Mouse (Mus musculus) E14TG2a.4 (cell line): Measurements from ENCODE around the gene Zfp386.
A peak's percentile ranks its signal among the peaks of the same experiment; 100 is the strongest.
"Not testable (repeated sequence)": the region's sequence is repeated elsewhere in the genome, so short reads cannot be mapped to it uniquely, and the experiment has no call there.

Experiments
- H3K27me3 ChIP-seq: 2 replicates; pipeline ENCODE4 v1.6.1; 2014; ENCODE audit warnings: low read length, control low read depth; ENCODE audit not compliant: insufficient read depth
- H3K36me3 ChIP-seq: 2 replicates; pipeline ENCODE4 v1.6.1; 2014; ENCODE audit warnings: low read length, control low read depth; ENCODE audit not compliant: insufficient read depth
- H3K4me1 ChIP-seq: replicated peaks from 2 replicates; pipeline ENCODE4 v1.6.1; 2014; ENCODE audit warnings: low read depth, low read length, control low read depth
- H3K4me3 ChIP-seq: replicated peaks from 2 replicates; pipeline ENCODE4 v1.5.1; 2014; ENCODE audit warnings: mild to moderate bottlenecking, low read length
- H3K9me3 ChIP-seq: 2 replicates; pipeline ENCODE4 v1.6.1; 2014; ENCODE audit warnings: low read length, control low read depth
- CTCF ChIP-seq: conservative IDR thresholded peaks from 2 replicates; pipeline ENCODE4 v1.5.1; 2014; ENCODE audit warnings: low read length
- NANOG ChIP-seq: IDR thresholded peaks from 2 replicates; pipeline ENCODE4 v1.6.1; 2014; ENCODE audit warnings: borderline replicate concordance, low read length, mixed read lengths
- POU5F1 ChIP-seq: IDR thresholded peaks from 2 replicates; pipeline ENCODE4 v1.6.1; 2014; ENCODE audit warnings: low read length, borderline replicate concordance

Zfp386 gene

DNA sequence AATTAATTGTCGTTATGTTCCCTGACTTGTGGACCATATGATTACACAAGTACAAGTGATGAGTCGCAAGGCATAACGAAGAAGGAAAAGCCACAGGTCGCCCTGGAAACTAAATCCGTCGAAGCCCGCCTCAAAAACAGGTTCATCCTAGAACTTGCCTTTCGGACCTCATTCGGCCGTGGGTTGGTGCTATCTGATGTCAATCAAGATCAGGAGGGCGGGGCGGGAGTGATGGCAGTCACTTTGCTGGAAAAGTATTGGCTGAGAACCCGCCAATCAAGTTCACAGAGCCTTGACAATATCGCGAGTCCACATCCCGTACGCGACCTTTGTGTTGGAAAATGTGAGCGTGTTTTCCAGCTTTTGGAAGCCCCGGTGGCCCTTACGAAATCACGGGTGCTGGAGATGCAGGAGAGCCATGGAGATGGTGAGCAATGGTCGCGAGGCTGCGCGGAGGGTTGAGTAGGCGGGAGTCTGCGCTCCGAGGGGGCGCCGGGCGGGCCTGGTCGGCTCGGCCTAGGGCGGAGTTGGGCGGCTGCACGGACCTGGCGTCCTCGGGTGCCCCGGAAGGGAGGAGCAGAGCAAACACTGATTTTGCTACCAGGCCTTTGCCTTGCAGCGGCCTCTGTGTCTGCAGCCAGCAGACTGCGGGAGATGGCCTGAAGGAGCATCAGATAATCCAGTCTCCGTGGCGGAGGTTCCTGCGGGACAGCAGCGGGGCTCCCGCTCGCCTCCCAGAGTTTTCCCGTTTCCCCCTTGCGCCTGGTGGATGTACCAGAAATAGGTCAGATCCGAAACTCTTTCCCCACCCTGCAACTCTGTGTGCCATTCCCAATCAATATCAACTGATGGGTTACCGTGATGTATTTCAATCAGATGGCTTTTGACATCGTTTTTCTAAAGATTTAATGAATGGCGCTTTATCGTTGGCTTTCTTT, at the start of gene Zfp386:
Gene Zfp386 (plus strand): TSS at position 285 of the 938 bp plus-strand sequence.
- H3K4me1 ChIP-seq = peaks cover 15% of the 10 kb centered on the region
- H3K4me3 ChIP-seq = peak within 1 kb of the TSS; percentile 93
- peaks cover 19% of the 10 kb centered on the region for H3K36me3 ChIP-seq
- no peaks in the 10 kb centered on the region for H3K27me3 ChIP-seq
- no peak for TF ChIP-seq POU5F1
- no peak for TF ChIP-seq CTCF
- TF ChIP-seq NANOG = no peak
- no peaks in the 10 kb centered on the region for H3K9me3 ChIP-seq

DNA sequence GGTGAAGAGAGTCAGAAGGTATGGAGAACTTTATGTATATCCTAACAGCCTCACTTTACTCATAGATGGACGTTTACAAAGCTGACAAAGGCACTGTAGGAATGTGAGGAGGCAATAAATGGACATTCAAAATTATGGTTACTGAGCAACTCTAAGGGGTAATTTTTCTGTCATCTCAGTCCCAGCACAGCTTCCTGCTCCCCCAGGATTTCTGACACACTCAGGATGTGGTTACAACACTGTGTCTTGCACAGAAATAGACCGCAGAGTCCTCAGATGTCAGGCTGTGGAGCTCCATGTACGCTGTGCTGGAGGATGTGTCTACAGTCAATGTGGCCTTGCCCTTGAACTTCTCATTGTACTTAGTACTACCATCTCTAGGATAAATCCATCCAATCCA, 47.7 kb upstream of the Zfp386 start:
- not testable (repeated sequence) for H3K4me3 ChIP-seq, H3K27me3 ChIP-seq, H3K9me3 ChIP-seq, H3K36me3 ChIP-seq, H3K4me1 ChIP-seq

DNA sequence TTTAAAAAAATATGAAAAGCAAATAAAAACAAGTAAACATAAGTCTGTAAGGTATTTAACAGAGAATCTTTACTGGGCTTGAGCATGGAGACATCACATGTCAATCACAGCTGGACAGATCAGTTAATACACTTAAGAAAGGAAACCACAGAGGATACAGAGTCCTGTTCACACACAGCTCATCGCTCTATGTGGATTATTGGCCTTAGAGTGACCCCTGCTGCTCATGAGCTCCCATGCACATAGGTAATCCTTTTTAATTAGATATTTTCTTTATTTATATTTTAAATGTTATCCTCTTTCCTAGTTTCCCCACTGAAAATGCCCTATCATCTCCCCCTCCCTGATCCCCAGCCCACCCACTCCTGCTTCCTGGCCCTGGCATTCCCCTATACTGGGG, 44.6 kb upstream of the Zfp386 start:
- H3K36me3 ChIP-seq, H3K27me3 ChIP-seq, H3K4me1 ChIP-seq, H3K9me3 ChIP-seq, H3K4me3 ChIP-seq: not testable (repeated sequence)

DNA sequence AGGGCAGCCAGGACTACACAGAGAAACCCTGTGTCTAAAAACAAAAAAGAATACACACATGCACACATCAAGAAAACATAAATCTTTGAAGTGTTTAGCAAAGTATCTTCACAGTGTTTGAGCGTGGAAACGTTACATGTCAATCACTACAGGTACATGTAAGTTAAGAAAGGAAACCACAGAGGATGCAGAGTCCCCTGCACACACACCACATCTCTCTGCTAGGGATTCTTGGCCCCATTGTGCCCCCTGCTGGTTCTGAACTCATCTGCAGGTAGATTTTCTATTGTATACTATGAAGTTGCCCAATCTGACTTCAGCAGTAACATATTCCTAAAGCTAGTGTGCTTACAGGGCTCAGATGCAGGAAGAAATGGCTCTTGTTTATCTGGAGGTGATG, 36.7 kb upstream of the Zfp386 start:
- Histone ChIP-seq H3K4me3 (no peak overlapping the region), H3K4me1 (no peaks in the 10 kb centered on the region), H3K27me3 (no peaks in the 10 kb centered on the region), H3K36me3 (no peaks in the 10 kb centered on the region), H3K9me3 (peaks cover 23% of the 10 kb centered on the region)
- TF ChIP-seq NANOG = no peak
- no peak for TF ChIP-seq CTCF
- TF ChIP-seq POU5F1 = no peak

DNA sequence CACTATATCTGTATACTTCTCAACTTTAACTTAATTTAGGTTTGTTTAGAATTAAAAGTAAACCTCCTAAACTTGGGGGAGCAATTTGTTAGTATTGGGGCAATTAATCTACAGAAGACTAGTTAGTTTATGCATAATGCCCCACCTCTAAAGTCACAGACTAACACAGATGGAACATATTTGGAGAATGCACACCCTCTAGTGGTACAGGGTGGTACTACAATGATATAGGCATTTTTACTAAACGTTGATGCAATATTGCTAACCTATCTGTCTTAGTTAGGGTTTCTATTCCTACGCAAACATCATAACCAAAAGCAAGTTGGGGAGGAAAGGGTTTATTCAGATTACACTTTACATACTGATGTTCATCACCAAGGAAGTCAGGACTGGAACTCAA, 19.4 kb upstream of the Zfp386 start:
- Histone ChIP-seq H3K9me3 (peaks cover 8% of the 10 kb centered on the region; the same call in 1 of the 2 replicates), H3K4me1 (no peaks in the 10 kb centered on the region), H3K27me3 (no peaks in the 10 kb centered on the region), H3K36me3 (no peaks in the 10 kb centered on the region), H3K4me3 (no peak overlapping the region)
- TF ChIP-seq CTCF = peak; percentile 70
- TF ChIP-seq POU5F1 = no peak

DNA sequence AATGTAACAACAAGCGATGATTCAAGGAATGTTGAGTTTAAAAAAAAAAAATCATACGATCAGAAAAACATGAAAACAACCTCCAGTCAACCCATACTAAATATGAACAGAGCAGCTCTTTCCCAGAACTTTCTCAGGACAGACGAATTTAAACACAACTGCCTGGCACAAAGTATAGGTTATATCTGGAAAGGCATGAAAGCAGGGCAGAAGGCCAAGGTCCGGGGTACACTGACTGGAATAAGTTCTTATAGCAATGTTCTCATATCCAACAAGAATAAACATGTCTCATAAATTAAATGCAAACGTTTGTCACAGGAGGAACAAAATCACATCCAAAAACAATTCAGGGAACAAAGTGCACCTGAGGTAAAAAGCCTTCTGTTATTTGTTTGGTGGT, 12.2 kb upstream of the Zfp386 start:
- Histone ChIP-seq H3K27me3 (no peaks in the 10 kb centered on the region), H3K9me3 (no peaks in the 10 kb centered on the region), H3K36me3 (no peaks in the 10 kb centered on the region), H3K4me1 (no peaks in the 10 kb centered on the region), H3K4me3 (no peak overlapping the region)
- TF ChIP-seq CTCF (no peak), NANOG (no peak), POU5F1 (no peak)

DNA sequence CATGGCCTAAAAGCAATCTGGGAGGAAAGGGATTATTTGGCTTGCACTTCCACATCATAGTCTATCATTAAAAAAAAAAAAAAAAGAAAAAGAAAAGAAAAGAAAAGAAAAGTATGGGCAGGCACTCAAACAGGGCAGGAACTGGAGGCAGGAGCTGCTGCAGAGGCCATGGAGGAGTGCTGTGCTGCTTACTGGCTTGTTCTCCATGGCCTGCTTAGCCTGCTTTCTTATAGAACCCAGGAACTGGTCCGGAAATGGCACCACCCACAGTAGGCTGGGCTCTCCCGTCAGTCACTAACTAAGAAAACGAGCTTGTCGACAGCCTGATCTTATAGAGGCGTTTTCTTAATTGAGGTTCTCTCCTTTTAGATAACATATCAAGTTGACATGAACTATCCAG, 2.7 kb upstream of the Zfp386 start:
- Histone ChIP-seq H3K4me1 (peaks cover 15% of the 10 kb centered on the region), H3K4me3 (no peak overlapping the region), H3K36me3 (no peaks in the 10 kb centered on the region), H3K27me3 (no peaks in the 10 kb centered on the region), H3K9me3 (no peaks in the 10 kb centered on the region)
- TF ChIP-seq CTCF (no peak), NANOG (no peak), POU5F1 (no peak)

DNA sequence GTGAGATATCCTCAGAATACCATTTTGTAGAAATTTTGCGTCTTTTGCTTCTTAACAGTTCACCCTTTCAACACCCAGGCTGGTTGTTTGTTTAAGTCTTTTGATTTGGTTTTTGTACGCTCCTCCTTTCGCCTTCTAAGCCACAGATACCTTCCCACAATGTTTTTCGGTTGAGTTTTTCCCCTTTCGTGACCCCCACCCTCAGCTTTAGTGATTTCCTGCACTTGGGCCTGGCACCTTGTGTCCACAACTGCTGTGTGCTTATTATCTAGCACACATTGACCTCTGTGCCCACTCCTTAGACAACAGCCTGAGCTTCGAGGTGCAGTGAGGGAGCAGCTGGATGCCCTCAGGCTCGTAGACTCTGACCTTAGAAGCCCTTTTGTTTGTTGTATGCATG, 1.2 kb downstream of the Zfp386 start:
- no peak for TF ChIP-seq NANOG
- TF ChIP-seq POU5F1 = no peak
- no peak for TF ChIP-seq CTCF
- Histone ChIP-seq H3K36me3 (peaks cover 19% of the 10 kb centered on the region), H3K27me3 (no peaks in the 10 kb centered on the region), H3K4me3 (peak overlapping the region; percentile 93), H3K9me3 (no peaks in the 10 kb centered on the region), H3K4me1 (peaks cover 15% of the 10 kb centered on the region)

DNA sequence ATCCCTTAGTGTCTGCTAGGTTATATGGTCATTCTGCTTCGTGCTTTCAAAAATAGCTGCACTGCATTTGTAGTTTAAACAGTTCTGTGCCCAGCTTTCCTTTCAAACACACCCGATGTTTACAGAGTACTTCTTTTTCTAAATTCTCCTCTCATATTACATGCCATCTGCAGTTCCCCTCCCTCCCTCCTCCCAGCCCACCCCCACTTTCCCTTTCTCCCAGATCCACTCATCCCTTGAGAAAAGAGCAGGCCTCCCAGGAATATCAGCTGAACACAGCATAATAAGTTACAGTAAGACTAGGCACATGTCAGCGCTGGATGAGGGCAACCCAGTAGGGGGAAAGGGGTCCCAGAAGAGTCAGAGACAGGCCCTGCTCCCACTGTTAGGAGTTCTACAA, 1.7 kb downstream of the Zfp386 start:
- Histone ChIP-seq H3K4me1 (peaks cover 15% of the 10 kb centered on the region), H3K9me3 (no peaks in the 10 kb centered on the region), H3K36me3 (peaks cover 21% of the 10 kb centered on the region), H3K27me3 (no peaks in the 10 kb centered on the region), H3K4me3 (no peak overlapping the region)
- TF ChIP-seq NANOG (no peak), POU5F1 (no peak)
